8 mouse cellular contexts compared by ENCODE assay signal in genomic region chr9:88326930-88327901, GRCm38 (mm10). TPM values are rescaled to one million over a fixed set of nuclear protein-coding genes. Genes with fewer than 3 reads are reported as not detected.
DNase-seq lines count a peak whose midpoint lies in the region; ATAC-seq lines count a peak whose summit lies in the region.

Nt5e (plus strand) TSS chr9:88327197.

- no peaks in the 10 kb centered on the region for H3K36me3 ChIP-seq in forebrain, embryonic 15.5 days
- H3K36me3 ChIP-seq in liver, embryonic 16.5 days (ENCODE audit: control insufficient read depth, insufficient read depth), result no peaks in the 10 kb centered on the region
- no peaks in the 10 kb centered on the region for H3K36me3 ChIP-seq in neural tube, embryonic 13.5 days

- peak within 1 kb of the TSS; percentile 66 for H3K4me3 ChIP-seq in forebrain, embryonic 15.5 days
- peak within 1 kb of the TSS; percentile 56 for H3K4me3 ChIP-seq in liver, embryonic 16.5 days (ENCODE audit: low read depth, low read length)
- H3K4me3 ChIP-seq in neural tube, embryonic 13.5 days, result peak within 1 kb of the TSS; percentile 64

- ATAC-seq in cerebellum, adult (ENCODE audit: insufficient number of reproducible peaks, low FRiP score, low TSS enrichment), result peak; percentile 90
- peak; percentile 94 for ATAC-seq in forebrain, embryonic 15.5 days (replicated peaks)
- peak; percentile 92 for ATAC-seq in liver, embryonic 16.5 days (ENCODE audit: low read depth)
- peak; percentile 94 for ATAC-seq in neural tube, embryonic 13.5 days (ENCODE audit: low read depth)

- H3K27me3 ChIP-seq in forebrain, embryonic 15.5 days, result peaks cover 7% of the 10 kb centered on the region
- peaks cover 26% of the 10 kb centered on the region for H3K27me3 ChIP-seq in liver, embryonic 16.5 days (ENCODE audit: control insufficient read depth, insufficient read depth, low read depth, low read length)
- H3K27me3 ChIP-seq in neural tube, embryonic 13.5 days, result peaks cover 56% of the 10 kb centered on the region

- H3K4me1 ChIP-seq in forebrain, embryonic 15.5 days, result peaks cover 9% of the 10 kb centered on the region
- H3K4me1 ChIP-seq in liver, embryonic 16.5 days (ENCODE audit: control insufficient read depth, low read depth, low read length), result no peaks in the 10 kb centered on the region
- peaks cover 10% of the 10 kb centered on the region; the same call in 1 of the 2 replicates for H3K4me1 ChIP-seq in neural tube, embryonic 13.5 days (replicated peaks)

- H3K27ac ChIP-seq in forebrain, embryonic 15.5 days (replicated peaks), result no peak within 1 kb of the TSS
- 0 out of 2 replicates have a peak within 1 kb of the TSS, but pooled peaks have one; percentile 24 for H3K27ac ChIP-seq in liver, embryonic 16.5 days (ENCODE audit: low read length)
- H3K27ac ChIP-seq in neural tube, embryonic 13.5 days (replicated peaks), result no peak within 1 kb of the TSS

- H3K9me3 ChIP-seq in forebrain, embryonic 15.5 days, result no peaks in the 10 kb centered on the region
- no peaks in the 10 kb centered on the region for H3K9me3 ChIP-seq in liver, embryonic 16.5 days (replicated peaks; ENCODE audit: control insufficient read depth, low read length)
- H3K9me3 ChIP-seq in neural tube, embryonic 13.5 days, result no peaks in the 10 kb centered on the region

- H3K9ac ChIP-seq in forebrain, embryonic 15.5 days (replicated peaks), result peak within 1 kb of the TSS; percentile 54
- H3K9ac ChIP-seq in liver, embryonic 16.5 days (ENCODE audit: low read depth, low read length), result peak within 1 kb of the TSS; percentile 34
- peak within 1 kb of the TSS; percentile 69 for H3K9ac ChIP-seq in neural tube, embryonic 13.5 days

- WGBS in forebrain, embryonic 15.5 days, result under 1% methylated on average over 66 of the region's 66 CpGs
- 2% methylated on average over 65 of the region's 66 CpGs for WGBS in liver, embryonic 16.5 days (ENCODE audit: insufficient replicate concordance)
- WGBS in neural tube, embryonic 13.5 days, result under 1% methylated on average over 65 of the region's 66 CpGs

- peak; percentile 34 to 38 for DNase-seq in CD8-positive naive resting alpha-beta T cell, adult 2 months (ENCODE audit: low read depth in 2 of 2, low spot score in 2 of 2)
- peak; percentile 87 to 89 for DNase-seq in heart, postnatal 10 days
- peak; percentile 74 to 84 for DNase-seq in kidney, postnatal 4 days
- peak; percentile 74 for DNase-seq in testis, postnatal 14 days (ENCODE audit: low spot score)

- intact Hi-C loops in heart, postnatal 10 days (cut with DNase I), result loop anchor here (2.0 to 5.0 kb wide), 3 partner anchors 35 to 65 kb away; no protein-coding TSS in a partner anchor

- H3K4me2 ChIP-seq in forebrain, embryonic 15.5 days (replicated peaks), result peak within 1 kb of the TSS; percentile 99
- peak within 1 kb of the TSS; percentile 62 for H3K4me2 ChIP-seq in liver, embryonic 16.5 days (ENCODE audit: low read depth, low read length)
- H3K4me2 ChIP-seq in neural tube, embryonic 13.5 days, result peak within 1 kb of the TSS; percentile 98

RNA-seq across cellular contexts. Expression of gene Nt5e, which starts in this region (rescaled TPM):
- polyA plus RNA-seq in forebrain, embryonic 15.5 days (2015; fragmentation: Nextera tagmentation; extraction: Ambion mirVana), result 0.68 and 0.75 TPM in 2 replicates
- 10 to 100 TPM; 11.6 to 12.5 TPM for total RNA-seq in heart, postnatal 10 days (2021)
- 11.6 and 12.0 TPM in 2 replicates for polyA plus RNA-seq in liver, embryonic 16.5 days (2015; fragmentation: Nextera tagmentation; extraction: Ambion mirVana)
- polyA plus RNA-seq in neural tube, embryonic 13.5 days (2015; fragmentation: Nextera tagmentation; extraction: Ambion mirVana), result 0.61 and 0.87 TPM in 2 replicates

Comparison
In these comparisons a context has a peak if more than half of its experiments do, and no peak if none do; other contexts are left out.
1. Peak in ATAC-seq, H3K4me3 ChIP-seq, H3K9ac ChIP-seq and H3K4me2 ChIP-seq in forebrain, embryonic 15.5 days; RNA of the gene not detected or under 1 TPM.
2. Peak in ATAC-seq, H3K4me3 ChIP-seq, H3K9ac ChIP-seq and H3K4me2 ChIP-seq in neural tube, embryonic 13.5 days; RNA of the gene not detected or under 1 TPM.
3. DNase-seq: peak in every context shown above with its lines; median percentile 88 in heart, postnatal 10 days; 79 in kidney, postnatal 4 days; 74 in testis, postnatal 14 days; 36 in CD8-positive naive resting alpha-beta T cell, adult 2 months.